Mouse (Mus musculus) lung, adult 2 months (tissue): Measurements from ENCODE around the gene Arhgef12. TPM values are rescaled to one million over a fixed set of nuclear protein-coding genes. Genes with fewer than 3 reads are reported as not detected.
A peak's percentile ranks its signal among the peaks of the same experiment; 100 is the strongest.

ENCODE experiments used
- DNase-seq: peaks from one replicate; pipeline ENCODE4 v3.0.0; 2022
- H3K4me1 ChIP-seq: fragments of 200-500 bp; 2 replicates; pipeline ENCODE4 v1.6.1; 2011; ENCODE audit warnings: low read length; ENCODE audit not compliant: control insufficient read depth, insufficient read depth
- H3K4me3 ChIP-seq: fragments of 200-500 bp; replicated peaks from 2 replicates; pipeline ENCODE3; 2011; ENCODE audit warnings: low read depth, mild to moderate bottlenecking, control low read depth, low read length; ENCODE audit errors: extremely low read depth
- CTCF ChIP-seq: fragments of 200-500 bp; IDR thresholded peaks from 2 replicates; pipeline ENCODE4 v1.5.1; 2011; ENCODE audit warnings: mild to moderate bottlenecking, low read length, control low read depth; ENCODE audit not compliant: insufficient read depth
- POLR2A ChIP-seq: fragments of 200-500 bp; IDR thresholded peaks from 2 replicates; pipeline ENCODE4 v1.6.1; 2011; ENCODE audit warnings: low read depth, mild to moderate bottlenecking, control low read depth, low read length, borderline replicate concordance; ENCODE audit errors: extremely low read depth
- WGBS: fragments of 180-500 bp; shearing (Covaris S2); methylation state at CpG from one replicate; pipeline ENCODE4 v1.1.7; 2018; 5-methylcytosine and 5-hydroxymethylcytosine counted together
- polyA plus RNA-seq: library from polyadenylated mRNA; depleted of rRNA; stranded (reverse); fragments of >200 nt; gene quantifications from 2 replicates; pipeline ENCODE4 v1.2.3, GENCODE M21; 2012

Arhgef12 gene
- polyA plus RNA-seq, 1 experiment: 62.4 TPM

- peaks cover 18% of the 10 kb centered on the region for H3K4me1 ChIP-seq
- no peak overlapping the region for H3K4me3 ChIP-seq
- whole genome bisulfite sequencing: 54% methylated on average over 8 of the region's 8 CpGs
- TF ChIP-seq POLR2A (no peak), CTCF (no peak)
- DNase-seq: no peak
Measured at GRCm38 (mm10) chr9:43110286-43110980, 3.4 kb upstream of the Arhgef12 start.

DNA sequence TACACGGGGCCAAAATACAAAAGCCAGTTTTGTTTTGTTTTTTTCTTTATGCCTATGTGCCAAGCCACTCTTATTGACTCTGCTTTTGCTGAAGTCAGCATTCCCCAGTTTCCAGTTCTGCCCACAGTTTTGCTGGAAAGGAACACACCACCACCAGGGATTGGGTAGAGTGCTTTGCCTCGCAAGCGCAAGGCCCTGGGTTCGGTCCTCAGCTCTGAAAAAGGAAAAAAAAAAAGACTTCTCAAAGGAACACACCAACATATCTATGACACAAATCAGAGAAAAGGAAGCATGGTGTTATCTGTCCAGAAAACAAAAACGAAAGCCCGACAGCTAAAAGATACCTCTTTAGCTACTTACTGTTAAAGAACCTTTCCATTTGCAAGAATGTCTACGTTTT, 2.1 kb upstream of the Arhgef12 start:
- no peak overlapping the region for H3K4me3 ChIP-seq
- WGBS: 84% methylated on average over 7 of the region's 7 CpGs

GRCm38 (mm10) chr9:43108721-43109120, 1.7 kb upstream of the Arhgef12 start:
- 74% methylated on average over 3 of the region's 3 CpGs for WGBS
- no peak for TF ChIP-seq CTCF
- Histone ChIP-seq H3K4me1 (peaks cover 9% of the 10 kb centered on the region; the same call in 1 of the 2 replicates), H3K4me3 (no peak overlapping the region)
- DNase-seq: no peak

More for the DNA sequence above, 2.1 kb upstream of the Arhgef12 start:
- TF ChIP-seq CTCF (no peak), POLR2A (no peak)
- peaks cover 9% of the 10 kb centered on the region; the same call in 1 of the 2 replicates for H3K4me1 ChIP-seq
- no peak for DNase-seq

GRCm38 (mm10) chr9:43108081-43108480, 1.0 kb upstream of the Arhgef12 start:
- WGBS: 92% methylated on average over 1 of the region's 1 CpGs
- DNase-seq: no peak
- peaks cover 11% of the 10 kb centered on the region for H3K4me1 ChIP-seq
- TF ChIP-seq CTCF: no peak
- no peak for TF ChIP-seq POLR2A
- no peak overlapping the region for H3K4me3 ChIP-seq

GRCm38 (mm10) chr9:43107555-43107954, 516 bp upstream of the Arhgef12 start:
- no peak for DNase-seq
- TF ChIP-seq CTCF (no peak), POLR2A (no peak)
- Histone ChIP-seq H3K4me3 (no peak overlapping the region), H3K4me1 (peaks cover 14% of the 10 kb centered on the region)
- 26% methylated on average over 5 of the region's 5 CpGs for WGBS

GRCm38 (mm10) chr9:43106426-43107186, 433 bp downstream of the Arhgef12 start:
- no peak for TF ChIP-seq POLR2A
- TF ChIP-seq CTCF: no peak
- no peak for DNase-seq
- Histone ChIP-seq H3K4me1 (peaks cover 14% of the 10 kb centered on the region), H3K4me3 (peak overlapping the region; percentile 73)
- WGBS: 4% methylated on average over 22 of the region's 22 CpGs

DNA sequence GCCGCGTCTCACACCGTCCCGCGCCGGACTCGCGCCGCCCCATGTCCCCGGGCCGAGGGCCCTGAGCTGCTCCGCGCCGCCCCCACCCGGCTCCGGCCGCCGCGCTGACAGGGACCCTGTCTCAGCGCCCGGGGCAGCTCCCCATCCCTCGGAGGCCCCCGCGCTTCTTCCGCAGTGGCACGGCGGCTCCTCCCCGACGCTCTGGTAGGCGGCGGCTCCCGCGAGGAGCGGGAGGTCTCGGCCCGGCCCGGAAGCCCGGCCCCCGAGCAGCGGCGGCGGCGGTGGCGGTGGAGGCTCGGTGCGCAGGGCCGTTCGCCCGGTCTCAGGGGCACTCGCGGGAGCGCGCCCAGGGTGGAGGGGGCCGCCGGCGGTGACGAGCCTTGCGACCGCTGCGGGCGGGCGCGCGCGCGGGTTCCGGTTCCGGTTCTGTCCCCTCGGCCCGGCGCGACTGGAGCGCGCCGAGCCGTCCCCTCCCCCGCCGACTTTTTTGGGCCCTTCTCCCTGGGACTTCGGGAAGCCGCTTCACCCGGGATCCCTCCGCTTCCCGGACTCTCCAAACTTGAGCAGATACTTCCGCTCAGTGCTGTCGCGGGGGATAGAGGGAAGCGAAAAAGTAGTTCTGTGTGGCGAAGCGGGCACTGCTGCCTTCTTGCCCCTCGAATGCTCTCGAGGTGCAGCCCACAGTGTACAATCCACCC, 1.2 kb downstream of the Arhgef12 start:
- peaks cover 11% of the 10 kb centered on the region for H3K4me1 ChIP-seq
- H3K4me3 ChIP-seq: peak overlapping the region; percentile 89
- whole genome bisulfite sequencing: under 1% methylated on average over 87 of the region's 91 CpGs
- TF ChIP-seq POLR2A (peak; percentile 78; the same call in 1 of the 2 replicates), CTCF (no peak)
- DNase-seq: peak; percentile 91

GRCm38 (mm10) chr9:43104873-43105663, 2.0 kb downstream of the Arhgef12 start:
- Histone ChIP-seq H3K4me3 (peak overlapping the region; percentile 89), H3K4me1 (peaks cover 7% of the 10 kb centered on the region)
- peak; percentile 59 for DNase-seq
- under 1% methylated on average over 40 of the region's 40 CpGs for WGBS
- TF ChIP-seq POLR2A (0 out of 2 replicates have a peak, but pooled peaks have one; percentile 17), CTCF (no peak)

GRCm38 (mm10) chr9:43104526-43104872, 2.5 kb downstream of the Arhgef12 start:
- peaks cover 9% of the 10 kb centered on the region for H3K4me1 ChIP-seq
- 2% methylated on average over 4 of the region's 4 CpGs for WGBS
- peak overlapping the region; percentile 89 for H3K4me3 ChIP-seq
- no peak for DNase-seq
- TF ChIP-seq POLR2A (no peak), CTCF (no peak)
